Mouse (Mus musculus) ES-Bruce4 (cell line): ENCODE measurements around the gene Gsk3b.

Experiments
- CTCF ChIP-seq: IDR thresholded peaks from one replicate; pipeline ENCODE4 v1.8.1; 2011; ENCODE audit warnings: low read depth, low read length
- POLR2A ChIP-seq: IDR thresholded peaks from one replicate; pipeline ENCODE4 v1.8.1; 2011; ENCODE audit warnings: low read length; ENCODE audit not compliant: insufficient read depth

DNA sequence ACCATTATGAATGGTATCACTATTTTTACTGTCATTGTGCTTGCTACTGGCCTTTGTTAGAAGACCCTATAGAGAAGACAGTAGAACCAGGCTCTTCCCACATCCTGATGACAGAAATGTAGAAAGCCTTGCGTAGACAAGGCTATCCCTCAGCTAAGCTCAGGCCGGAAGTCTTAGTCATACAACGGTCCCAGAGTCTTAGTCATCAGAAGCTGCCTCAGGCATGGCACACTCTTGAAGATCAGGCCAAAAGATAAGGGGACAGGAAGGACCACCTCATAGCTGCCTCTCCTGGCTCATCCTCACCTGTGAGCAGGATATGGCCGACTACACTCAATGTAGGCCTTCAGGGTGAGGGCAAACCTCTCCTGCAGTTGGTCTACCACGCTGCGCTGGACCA, 161.7 kb downstream of the Gsk3b start:
- no peak for TF ChIP-seq POLR2A
- TF ChIP-seq CTCF, result no peak
